Mouse (Mus musculus): ENCODE measurements around the gene Slc38a8. TPM values are rescaled to one million over a fixed set of nuclear protein-coding genes. Genes with fewer than 3 reads are reported as not detected.

Gene Slc38a8
- total RNA-seq (2017) = not detected in 3 replicates

GRCm38 (mm10) chr8:119501598-119501997 lies at the start of gene Slc38a8:
Slc38a8 (minus strand) TSS chr8:119501698.
- ATAC-seq (replicated peaks; ENCODE audit: insufficient number of reproducible peaks, low FRiP score, low TSS enrichment, poor library complexity, severe bottlenecking) = no peak

- no peak for ATAC-seq (replicated peaks; ENCODE audit: insufficient number of reproducible peaks, low FRiP score, low TSS enrichment, poor library complexity, severe bottlenecking)
These were observed 47.1 kb upstream of the Slc38a8 start for GRCm38 (mm10) chr8:119548560-119549113.

GRCm38 (mm10) chr8:119547019-119547691 lies 45.7 kb upstream of the Slc38a8 start:
- no peak for ATAC-seq (replicated peaks; ENCODE audit: insufficient number of reproducible peaks, low FRiP score, low TSS enrichment, poor library complexity, severe bottlenecking)

GRCm38 (mm10) chr8:119545791-119546190 lies 44.3 kb upstream of the Slc38a8 start:
- no peak for ATAC-seq (replicated peaks; ENCODE audit: insufficient number of reproducible peaks, low FRiP score, low TSS enrichment, poor library complexity, severe bottlenecking)

- no peak for ATAC-seq (replicated peaks; ENCODE audit: insufficient number of reproducible peaks, low FRiP score, low TSS enrichment, poor library complexity, severe bottlenecking)
These were observed 43.7 kb upstream of the Slc38a8 start for GRCm38 (mm10) chr8:119545180-119545579.

- ATAC-seq (replicated peaks; ENCODE audit: insufficient number of reproducible peaks, low FRiP score, low TSS enrichment, poor library complexity, severe bottlenecking) = no peak
These were observed 43.1 kb upstream of the Slc38a8 start for GRCm38 (mm10) chr8:119544606-119545005.

- ATAC-seq (replicated peaks; ENCODE audit: insufficient number of reproducible peaks, low FRiP score, low TSS enrichment, poor library complexity, severe bottlenecking) = no peak
These were observed 30.5 kb upstream of the Slc38a8 start for GRCm38 (mm10) chr8:119531973-119532372.

- no peak for ATAC-seq (replicated peaks; ENCODE audit: insufficient number of reproducible peaks, low FRiP score, low TSS enrichment, poor library complexity, severe bottlenecking)
These were observed 29.9 kb upstream of the Slc38a8 start for GRCm38 (mm10) chr8:119531397-119531796.

- no peak for ATAC-seq (replicated peaks; ENCODE audit: insufficient number of reproducible peaks, low FRiP score, low TSS enrichment, poor library complexity, severe bottlenecking)
These were observed 29.4 kb upstream of the Slc38a8 start for GRCm38 (mm10) chr8:119530937-119531336.

- ATAC-seq (replicated peaks; ENCODE audit: insufficient number of reproducible peaks, low FRiP score, low TSS enrichment, poor library complexity, severe bottlenecking) = no peak
These were observed 27.3 kb upstream of the Slc38a8 start for GRCm38 (mm10) chr8:119528762-119529161.

GRCm38 (mm10) chr8:119520102-119520501 lies 18.6 kb upstream of the Slc38a8 start:
- no peak for ATAC-seq (replicated peaks; ENCODE audit: insufficient number of reproducible peaks, low FRiP score, low TSS enrichment, poor library complexity, severe bottlenecking)

GRCm38 (mm10) chr8:119516674-119517073 lies 15.2 kb upstream of the Slc38a8 start:
- ATAC-seq (replicated peaks; ENCODE audit: insufficient number of reproducible peaks, low FRiP score, low TSS enrichment, poor library complexity, severe bottlenecking) = no peak

- ATAC-seq (replicated peaks; ENCODE audit: insufficient number of reproducible peaks, low FRiP score, low TSS enrichment, poor library complexity, severe bottlenecking) = no peak
These were observed 14.3 kb upstream of the Slc38a8 start for GRCm38 (mm10) chr8:119515767-119516166.

- no peak for ATAC-seq (replicated peaks; ENCODE audit: insufficient number of reproducible peaks, low FRiP score, low TSS enrichment, poor library complexity, severe bottlenecking)
These were observed 13.4 kb upstream of the Slc38a8 start for GRCm38 (mm10) chr8:119514940-119515339.

GRCm38 (mm10) chr8:119513405-119513804 lies 11.9 kb upstream of the Slc38a8 start:
- ATAC-seq (replicated peaks; ENCODE audit: insufficient number of reproducible peaks, low FRiP score, low TSS enrichment, poor library complexity, severe bottlenecking) = no peak

GRCm38 (mm10) chr8:119511722-119512121 lies 10.2 kb upstream of the Slc38a8 start:
- no peak for ATAC-seq (replicated peaks; ENCODE audit: insufficient number of reproducible peaks, low FRiP score, low TSS enrichment, poor library complexity, severe bottlenecking)

- ATAC-seq (replicated peaks; ENCODE audit: insufficient number of reproducible peaks, low FRiP score, low TSS enrichment, poor library complexity, severe bottlenecking) = no peak
These were observed 9.0 kb upstream of the Slc38a8 start for GRCm38 (mm10) chr8:119510471-119510870.

GRCm38 (mm10) chr8:119506106-119506505 lies 4.6 kb upstream of the Slc38a8 start:
- no peak for ATAC-seq (replicated peaks; ENCODE audit: insufficient number of reproducible peaks, low FRiP score, low TSS enrichment, poor library complexity, severe bottlenecking)

GRCm38 (mm10) chr8:119505488-119505887 lies 4.0 kb upstream of the Slc38a8 start:
- no peak for ATAC-seq (replicated peaks; ENCODE audit: insufficient number of reproducible peaks, low FRiP score, low TSS enrichment, poor library complexity, severe bottlenecking)

GRCm38 (mm10) chr8:119503191-119503767 lies 1.8 kb upstream of the Slc38a8 start:
- no peak for ATAC-seq (replicated peaks; ENCODE audit: insufficient number of reproducible peaks, low FRiP score, low TSS enrichment, poor library complexity, severe bottlenecking)

All from monocyte, adult 5-6 weeks (primary cell).